Mouse (Mus musculus) kidney, adult 2 months (tissue): ENCODE data around the gene Clta.

Experiments
- CTCF ChIP-seq: fragments of 200-500 bp; conservative IDR thresholded peaks from 2 replicates; pipeline ENCODE4 v1.5.1; 2011; ENCODE audit warnings: low read depth, mild to moderate bottlenecking, control low read depth, low read length, moderate library complexity, mixed read lengths; ENCODE audit not compliant: insufficient read depth, insufficient read length
- POLR2A ChIP-seq: fragments of 200-500 bp; IDR thresholded peaks from one replicate; pipeline ENCODE4 v1.6.1; 2011; ENCODE audit warnings: low read depth, low read length, control low read depth

DNA sequence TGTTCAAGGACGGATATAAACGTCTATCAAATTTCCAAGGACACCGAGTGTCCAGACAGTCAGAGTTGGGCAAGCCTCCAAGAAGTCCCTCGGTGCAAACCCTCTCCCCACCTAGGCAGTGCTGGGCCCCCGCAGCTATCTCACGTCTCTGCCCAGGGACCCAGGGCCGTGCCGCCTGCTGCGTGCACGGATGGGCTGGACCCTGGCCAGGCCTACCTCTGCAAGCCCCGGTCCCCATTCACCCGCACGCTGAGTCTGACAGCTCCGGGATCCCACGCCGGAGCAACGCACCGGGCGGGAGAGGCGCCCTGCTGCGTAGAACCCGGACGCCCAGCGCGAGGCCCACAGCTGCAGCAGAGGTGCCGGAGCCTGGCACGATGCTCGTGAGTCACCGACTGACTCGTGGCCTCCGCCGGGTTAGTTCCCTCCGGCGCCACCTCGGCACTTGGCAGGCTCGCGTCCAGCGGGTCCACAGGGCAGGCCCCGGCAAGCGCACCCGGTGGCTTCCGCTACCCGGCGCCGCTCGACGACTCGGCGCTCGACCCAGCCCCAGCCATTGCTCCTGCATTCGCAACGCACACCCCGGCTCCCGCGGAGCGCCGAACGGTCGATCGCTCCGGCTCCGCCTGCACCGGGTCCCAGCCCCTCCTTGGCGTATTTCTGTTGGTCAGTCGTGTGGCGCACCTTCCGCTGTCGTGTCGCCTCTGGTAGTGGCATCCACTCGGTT, 68.1 kb downstream of the Clta start:
- peak; percentile 27 for TF ChIP-seq POLR2A
- no peak for TF ChIP-seq CTCF
